Mouse (Mus musculus): ENCODE results near the gene Acvr1b. TPM values are rescaled to one million over a fixed set of nuclear protein-coding genes. Genes with fewer than 3 reads are reported as not detected.
A peak's percentile ranks its signal among the peaks of the same experiment; 100 is the strongest.

Gene Acvr1b
- polyA plus RNA-seq, 1 experiment, result 6.4 TPM

DNA sequence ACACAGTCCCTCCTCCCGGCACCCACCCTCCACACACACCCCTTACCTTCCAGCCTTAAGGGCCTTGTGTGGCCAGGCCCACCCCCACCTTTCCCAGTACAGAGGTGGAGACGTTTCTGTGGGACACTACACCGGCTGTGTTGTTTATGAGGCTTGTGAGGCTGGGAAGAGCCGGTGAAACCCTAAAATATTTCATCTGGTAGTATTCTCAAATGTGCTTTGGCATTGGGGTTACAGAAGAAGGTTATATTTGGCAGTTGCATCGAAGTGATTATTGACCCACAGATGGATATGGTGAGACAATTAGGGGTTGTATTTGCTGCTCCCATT is 1.2 kb downstream of the Acvr1b start:
- no peak overlapping the region for H3K27ac ChIP-seq (ENCODE audit: control insufficient read depth, insufficient read depth, low read depth, low read length, poor library complexity)
- 6% methylated on average over 5 of the region's 5 CpGs for WGBS
- peak overlapping the region; percentile 33 for H3K4me3 ChIP-seq (replicated peaks; ENCODE audit: control insufficient read depth, low read depth, low read length)
- no peaks in the 10 kb centered on the region; the same call in none of the 2 replicates for H3K4me1 ChIP-seq (ENCODE audit: control insufficient read depth, insufficient read depth, low read length)
- no peak for TF ChIP-seq CTCF (IDR thresholded peaks at IDR 0.05; ENCODE audit: control insufficient read depth, insufficient read depth, low read length)
- TF ChIP-seq POLR2A (IDR thresholded peaks at IDR 0.05; ENCODE audit: borderline replicate concordance, control insufficient read depth, low read depth, low read length), result no peak

DNA sequence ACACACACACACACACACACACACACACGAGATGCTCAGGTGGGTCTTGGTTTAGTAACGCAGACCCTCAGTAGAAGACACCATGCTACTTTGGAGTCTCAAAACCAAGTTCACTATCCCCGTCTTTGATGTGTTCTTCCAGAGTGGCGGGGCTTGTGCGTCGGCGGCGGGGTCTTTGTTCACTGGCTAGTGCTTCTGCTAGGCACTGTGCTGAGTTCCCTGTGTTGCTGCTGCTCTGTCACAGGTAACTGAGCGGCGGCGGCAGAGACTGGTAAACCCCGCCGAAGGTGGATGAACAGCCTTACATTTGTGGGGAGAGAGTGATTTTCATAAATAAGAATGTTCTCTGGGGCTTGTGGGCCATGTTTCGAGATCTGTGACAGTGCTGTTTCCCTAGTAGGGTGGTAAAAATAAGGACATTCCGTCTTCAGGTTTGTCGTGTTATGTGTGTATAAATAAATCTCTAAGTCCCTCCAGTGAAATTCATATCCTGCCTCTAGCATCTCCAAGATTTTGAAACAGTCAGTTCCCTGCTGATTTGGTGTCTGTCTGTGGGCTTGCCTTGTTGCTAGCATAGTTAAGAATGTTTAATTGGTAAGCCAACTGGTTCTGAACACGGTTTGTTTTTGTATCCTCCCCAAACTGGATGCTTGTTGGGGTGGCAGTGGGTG is 1.9 kb downstream of the Acvr1b start:
- Histone ChIP-seq H3K27ac (ENCODE audit: control insufficient read depth, insufficient read depth, low read depth, low read length, poor library complexity) (no peak overlapping the region), H3K4me3 (replicated peaks; ENCODE audit: control insufficient read depth, low read depth, low read length) (peak overlapping the region; percentile 14), H3K4me1 (ENCODE audit: control insufficient read depth, insufficient read depth, low read length) (no peaks in the 10 kb centered on the region; the same call in none of the 2 replicates)
- TF ChIP-seq CTCF (IDR thresholded peaks at IDR 0.05; ENCODE audit: control insufficient read depth, insufficient read depth, low read length) (no peak), POLR2A (IDR thresholded peaks at IDR 0.05; ENCODE audit: borderline replicate concordance, control insufficient read depth, low read depth, low read length) (no peak)
- 19% methylated on average over 17 of the region's 17 CpGs for WGBS

- H3K4me1 ChIP-seq (ENCODE audit: control insufficient read depth, insufficient read depth, low read length), result no peaks in the 10 kb centered on the region; the same call in none of the 2 replicates
- 25% methylated on average over 3 of the region's 3 CpGs for WGBS
- TF ChIP-seq POLR2A (IDR thresholded peaks at IDR 0.05; ENCODE audit: borderline replicate concordance, control insufficient read depth, low read depth, low read length), result no peak
- TF ChIP-seq CTCF (IDR thresholded peaks at IDR 0.05; ENCODE audit: control insufficient read depth, insufficient read depth, low read length), result no peak
These were observed 2.4 kb downstream of the Acvr1b start for GRCm38 (mm10) chr15:101176284-101176680.

DNA sequence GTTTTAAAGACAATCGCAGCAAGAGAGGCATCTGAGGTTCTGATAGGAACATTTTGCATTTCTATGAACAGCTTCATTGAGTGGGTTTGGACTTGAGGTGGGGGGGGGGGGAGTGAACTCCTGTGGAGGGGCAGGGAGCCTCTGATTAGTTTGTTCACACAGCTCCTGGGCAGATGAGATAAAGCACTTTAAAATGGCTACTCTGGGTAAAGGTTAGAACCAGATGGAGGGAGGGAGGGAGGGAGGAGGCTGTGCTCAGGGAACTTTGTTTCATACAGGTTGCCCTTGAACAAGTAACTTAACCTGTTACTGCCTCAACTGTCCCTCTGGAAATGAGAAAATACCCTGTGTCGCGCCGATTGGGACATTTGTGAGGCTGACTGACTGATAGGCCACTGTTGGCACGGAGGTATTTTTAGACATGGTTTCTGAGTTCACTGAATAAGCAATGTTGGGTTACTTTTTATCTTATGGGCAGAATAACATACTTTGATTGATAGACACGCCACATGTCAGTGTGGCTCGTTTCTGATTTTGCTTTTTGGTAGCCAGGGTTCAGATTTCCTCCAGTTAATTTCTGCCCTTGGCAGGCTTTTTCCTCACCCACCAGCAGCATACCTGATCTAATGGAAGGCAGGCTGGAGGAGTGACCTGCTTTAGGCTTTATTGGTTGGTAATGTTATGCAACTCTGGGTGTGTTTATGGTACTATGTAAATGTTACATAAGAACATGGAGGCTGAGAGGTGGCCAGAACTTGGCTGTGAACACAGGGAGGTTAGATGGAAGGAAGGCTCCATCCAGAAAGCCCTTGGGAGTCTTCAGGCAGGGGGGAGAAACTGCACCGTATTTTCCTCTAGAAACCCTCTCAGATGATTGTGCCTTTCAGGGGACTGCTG is 3.2 kb downstream of the Acvr1b start:
- 41% methylated on average over 8 of the region's 8 CpGs for WGBS
- H3K4me1 ChIP-seq (ENCODE audit: control insufficient read depth, insufficient read depth, low read length), result no peaks in the 10 kb centered on the region; the same call in none of the 2 replicates
- no peak overlapping the region for H3K27ac ChIP-seq (ENCODE audit: control insufficient read depth, insufficient read depth, low read depth, low read length, poor library complexity)
- H3K4me3 ChIP-seq (replicated peaks; ENCODE audit: control insufficient read depth, low read depth, low read length), result no peak overlapping the region
- TF ChIP-seq CTCF (IDR thresholded peaks at IDR 0.05; ENCODE audit: control insufficient read depth, insufficient read depth, low read length), result no peak
- no peak for TF ChIP-seq POLR2A (IDR thresholded peaks at IDR 0.05; ENCODE audit: borderline replicate concordance, control insufficient read depth, low read depth, low read length)

More at GRCm38 (mm10) chr15:101176284-101176680, 2.4 kb downstream of the Acvr1b start:
- no peak overlapping the region for H3K27ac ChIP-seq (ENCODE audit: control insufficient read depth, insufficient read depth, low read depth, low read length, poor library complexity)
- H3K4me3 ChIP-seq (replicated peaks; ENCODE audit: control insufficient read depth, low read depth, low read length), result no peak overlapping the region

DNA sequence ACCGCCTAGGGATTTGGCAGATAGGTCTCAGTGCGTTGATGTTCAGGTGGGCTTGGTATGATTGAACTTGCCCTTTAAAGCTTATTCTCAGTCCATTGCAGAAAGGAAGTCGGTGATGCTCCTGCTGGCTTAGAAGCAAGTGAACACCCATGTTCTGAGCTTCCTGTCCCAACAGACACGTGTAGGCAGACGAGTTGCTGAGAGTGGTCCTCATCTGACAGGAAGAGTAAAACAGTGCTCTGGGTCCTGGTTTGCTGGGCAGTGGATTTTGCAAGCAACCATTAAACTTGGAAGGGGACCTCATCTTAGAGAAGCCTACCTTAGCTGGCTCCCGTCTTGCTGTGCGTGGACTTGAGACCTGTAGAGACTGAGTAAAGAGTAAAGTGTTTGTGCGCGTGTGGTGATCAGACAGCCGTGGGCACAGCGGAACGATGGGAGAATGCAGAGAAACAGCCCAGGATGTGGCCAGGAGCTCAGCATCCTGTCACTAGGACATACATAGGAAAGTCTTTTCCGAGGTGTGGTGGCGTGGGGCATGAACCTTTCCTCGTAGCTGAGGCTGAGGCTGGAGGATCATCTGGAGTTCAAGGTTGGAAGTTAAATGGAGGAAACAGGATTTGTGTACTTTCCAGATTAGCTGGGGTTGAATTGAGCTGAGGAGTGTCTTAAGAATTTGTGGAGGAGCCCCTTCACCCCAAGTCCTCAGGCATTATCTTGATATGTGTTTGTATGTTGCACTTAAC is 6.7 kb downstream of the Acvr1b start:
- TF ChIP-seq POLR2A (IDR thresholded peaks at IDR 0.05; ENCODE audit: borderline replicate concordance, control insufficient read depth, low read depth, low read length) (no peak), CTCF (IDR thresholded peaks at IDR 0.05; ENCODE audit: control insufficient read depth, insufficient read depth, low read length) (no peak)
- Histone ChIP-seq H3K4me1 (ENCODE audit: control insufficient read depth, insufficient read depth, low read length) (no peaks in the 10 kb centered on the region; the same call in 1 of the 2 replicates), H3K27ac (ENCODE audit: control insufficient read depth, insufficient read depth, low read depth, low read length, poor library complexity) (no peak overlapping the region)

DNA sequence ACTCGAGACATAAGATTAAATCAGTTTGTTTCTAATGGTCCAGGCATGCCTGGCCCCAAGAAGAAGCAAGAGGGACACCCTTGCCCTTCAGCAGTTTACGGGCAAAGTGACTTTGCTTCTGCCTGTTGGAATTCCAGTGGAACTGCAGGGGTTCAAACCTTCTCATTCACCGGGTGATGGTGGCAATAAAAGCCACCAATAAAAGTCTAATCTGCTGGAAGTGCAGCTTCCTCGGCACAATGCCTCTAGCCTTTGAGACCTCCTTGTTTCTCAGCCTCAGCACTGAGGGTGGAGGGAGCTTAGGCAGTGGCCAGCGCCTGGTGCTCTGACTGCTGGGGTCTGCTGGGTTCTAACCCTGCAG is 7.2 kb downstream of the Acvr1b start:
- Histone ChIP-seq H3K4me3 (replicated peaks; ENCODE audit: control insufficient read depth, low read depth, low read length) (no peak overlapping the region), H3K27ac (ENCODE audit: control insufficient read depth, insufficient read depth, low read depth, low read length, poor library complexity) (no peak overlapping the region), H3K4me1 (ENCODE audit: control insufficient read depth, insufficient read depth, low read length) (no peaks in the 10 kb centered on the region; the same call in 1 of the 2 replicates)
- 59% methylated on average over 5 of the region's 5 CpGs for WGBS
- TF ChIP-seq POLR2A (IDR thresholded peaks at IDR 0.05; ENCODE audit: borderline replicate concordance, control insufficient read depth, low read depth, low read length) (no peak), CTCF (IDR thresholded peaks at IDR 0.05; ENCODE audit: control insufficient read depth, insufficient read depth, low read length) (no peak)

More for the DNA sequence above, 6.7 kb downstream of the Acvr1b start:
- H3K4me3 ChIP-seq (replicated peaks; ENCODE audit: control insufficient read depth, low read depth, low read length), result no peak overlapping the region
- 49% methylated on average over 15 of the region's 15 CpGs for WGBS

- no peak overlapping the region for H3K4me3 ChIP-seq (replicated peaks; ENCODE audit: control insufficient read depth, low read depth, low read length)
- TF ChIP-seq POLR2A (IDR thresholded peaks at IDR 0.05; ENCODE audit: borderline replicate concordance, control insufficient read depth, low read depth, low read length) (no peak), CTCF (IDR thresholded peaks at IDR 0.05; ENCODE audit: control insufficient read depth, insufficient read depth, low read length) (no peak)
- H3K4me1 ChIP-seq (ENCODE audit: control insufficient read depth, insufficient read depth, low read length), result no peaks in the 10 kb centered on the region; the same call in 1 of the 2 replicates
- 73% methylated on average over 4 of the region's 4 CpGs for WGBS
- no peak overlapping the region for H3K27ac ChIP-seq (ENCODE audit: control insufficient read depth, insufficient read depth, low read depth, low read length, poor library complexity)
These were observed 7.6 kb downstream of the Acvr1b start for GRCm38 (mm10) chr15:101181500-101181899.

- WGBS, result 82% methylated on average over 5 of the region's 5 CpGs
- Histone ChIP-seq H3K27ac (ENCODE audit: control insufficient read depth, insufficient read depth, low read depth, low read length, poor library complexity) (no peak overlapping the region), H3K4me1 (ENCODE audit: control insufficient read depth, insufficient read depth, low read length) (no peaks in the 10 kb centered on the region; the same call in 1 of the 2 replicates), H3K4me3 (replicated peaks; ENCODE audit: control insufficient read depth, low read depth, low read length) (no peak overlapping the region)
- TF ChIP-seq CTCF (IDR thresholded peaks at IDR 0.05; ENCODE audit: control insufficient read depth, insufficient read depth, low read length) (no peak), POLR2A (IDR thresholded peaks at IDR 0.05; ENCODE audit: borderline replicate concordance, control insufficient read depth, low read depth, low read length) (no peak)
These were observed 8.8 kb downstream of the Acvr1b start for GRCm38 (mm10) chr15:101182676-101183075.

Measured in bone marrow, adult 2 months (tissue).